Mouse (Mus musculus) c-Kit-positive CD71-positive TER-119-negative erythroid progenitor cells, embryonic 14.5 days (primary cell): ENCODE data around the gene Card19.

Experiments used
- DNase-seq: peaks from one replicate; pipeline ENCODE4 v3.0.0-alpha.2; 2013; ENCODE audit warnings: low read depth

Gene Card19

GRCm38 (mm10) chr13:49171729-49172128, 44.1 kb downstream of the Card19 start:
- DNase-seq, result no peak

GRCm38 (mm10) chr13:49170623-49171022, 45.2 kb downstream of the Card19 start:
- DNase-seq, result no peak

DNA sequence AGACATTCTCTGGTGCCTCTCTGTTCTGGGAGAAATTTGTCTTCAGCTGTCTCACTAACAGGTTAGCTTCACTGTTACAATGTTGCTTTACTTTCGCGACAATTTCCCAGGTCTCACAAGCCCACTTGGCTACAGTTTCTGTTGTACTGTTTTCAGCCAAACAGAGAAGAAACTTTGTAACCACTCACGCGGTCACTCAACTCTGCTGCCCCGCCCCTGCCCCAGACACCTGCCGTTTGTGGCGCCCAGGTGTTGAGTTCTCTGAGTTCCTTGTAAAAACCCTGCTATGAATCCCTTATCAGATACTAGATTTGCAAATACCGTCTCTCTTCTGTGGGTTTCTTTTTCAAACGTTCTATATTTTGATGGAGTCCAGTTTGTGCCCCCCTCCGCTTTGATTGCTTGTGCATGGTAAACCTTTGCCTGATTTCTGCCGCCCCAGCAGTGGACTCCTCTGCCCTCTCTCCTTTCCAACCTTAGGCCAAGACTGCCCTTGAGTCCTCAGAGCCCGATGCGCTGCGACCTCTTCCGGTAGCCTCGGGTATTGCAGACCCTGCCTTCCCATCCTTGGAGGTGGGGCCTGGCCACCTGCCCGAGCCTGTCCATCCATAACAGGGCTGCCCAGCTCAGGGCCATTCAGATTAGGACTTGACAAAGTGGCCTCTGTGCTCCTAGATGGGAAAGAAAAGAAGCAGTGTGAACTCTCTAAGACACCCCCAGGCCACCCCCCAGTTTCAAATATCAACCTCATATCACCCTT, 46.2 kb downstream of the Card19 start:
- DNase-seq, result no peak

GRCm38 (mm10) chr13:49167081-49167480, 48.8 kb downstream of the Card19 start:
- DNase-seq, result no peak

GRCm38 (mm10) chr13:49163645-49164044, 52.2 kb downstream of the Card19 start:
- no peak for DNase-seq

DNA sequence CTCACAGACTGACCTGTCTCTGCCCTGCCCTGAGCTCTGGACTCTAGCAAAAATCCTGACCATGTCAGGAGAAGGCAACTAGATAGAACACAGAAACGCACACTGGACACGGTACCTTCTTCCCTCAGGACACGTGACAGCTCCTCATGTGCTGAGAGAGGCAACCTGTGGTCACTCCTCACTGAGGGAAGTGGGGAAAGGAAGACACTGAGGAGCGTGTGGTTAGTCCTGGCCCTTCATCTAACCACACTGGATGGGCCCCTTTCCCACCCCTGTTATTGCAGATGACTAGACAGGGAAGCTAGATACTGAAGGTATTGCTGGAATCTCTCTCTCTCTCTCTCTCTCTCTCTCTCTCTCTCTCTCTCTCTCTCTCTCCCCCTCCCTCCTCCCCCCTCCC, 53.1 kb downstream of the Card19 start:
- DNase-seq, result no peak

DNA sequence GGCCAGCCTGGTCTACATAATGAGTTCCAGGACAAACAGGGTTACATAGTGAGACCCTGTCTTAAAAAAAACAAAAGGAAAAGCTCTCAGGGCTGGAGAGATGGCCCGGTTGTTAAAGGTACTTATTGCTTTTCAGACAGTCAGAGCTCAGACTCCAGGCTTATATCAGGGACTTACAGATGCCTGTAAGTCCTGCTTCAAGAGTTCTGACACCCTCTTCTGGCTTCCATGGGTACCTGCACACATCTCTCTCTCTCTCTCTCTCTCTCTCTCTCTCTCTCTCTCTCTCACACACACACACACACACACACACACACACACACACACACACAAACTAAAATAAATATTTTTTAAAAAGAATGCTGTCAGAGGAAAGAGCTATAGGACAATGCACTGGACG, 54.6 kb downstream of the Card19 start:
- DNase-seq, result no peak

DNA sequence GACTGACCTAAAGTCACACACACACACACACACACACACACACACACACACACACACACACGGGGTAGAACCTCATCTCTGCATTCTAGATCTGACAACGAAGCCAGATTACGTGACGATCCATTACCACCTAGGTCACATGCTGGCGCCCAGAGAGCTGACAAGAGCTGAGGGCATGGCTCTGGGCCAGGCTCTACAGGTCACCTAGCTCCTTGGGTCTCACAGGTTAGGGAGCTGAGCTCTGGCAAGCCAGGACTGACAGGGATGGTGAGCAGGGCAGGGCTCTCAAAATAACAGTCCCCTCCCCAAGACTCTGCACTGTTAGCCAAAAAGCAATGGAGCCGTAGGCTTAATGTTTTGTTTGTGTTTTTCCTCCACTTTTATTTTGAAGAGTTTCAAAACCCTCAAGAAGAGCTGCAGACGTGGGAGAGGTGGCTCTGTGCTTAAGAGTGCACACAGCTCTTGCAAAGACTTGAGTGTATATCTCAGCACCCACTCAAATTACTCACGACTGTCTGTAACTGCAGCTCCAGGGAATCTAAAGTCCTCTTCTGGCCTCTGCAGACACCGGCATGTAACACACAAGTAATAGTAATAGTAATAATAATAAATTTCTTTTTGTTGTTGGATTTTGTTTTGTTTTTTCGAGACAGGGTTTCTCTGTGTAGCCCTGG, 57.7 kb downstream of the Card19 start:
- DNase-seq, result no peak

- DNase-seq, result no peak
Measured at GRCm38 (mm10) chr13:49156645-49157044, 59.2 kb downstream of the Card19 start.

DNA sequence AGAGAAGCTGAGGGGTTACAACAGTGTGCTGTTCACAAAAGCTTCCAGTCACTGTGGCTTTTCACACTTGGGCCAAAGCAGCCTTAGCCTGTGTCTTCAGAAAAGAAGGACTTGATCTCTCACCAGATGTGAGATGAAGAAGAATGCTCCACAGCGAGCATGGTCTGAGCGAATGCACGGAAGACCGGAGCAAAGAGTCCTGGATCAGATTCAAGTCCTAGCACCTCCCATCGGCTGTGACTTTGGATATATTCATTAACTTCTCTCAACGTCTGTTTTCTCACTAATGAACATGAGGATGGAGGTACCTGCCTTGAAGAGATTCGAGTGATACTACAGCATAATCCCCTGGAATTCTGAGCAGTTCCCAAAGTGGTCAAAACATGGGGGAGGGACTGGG, 61.2 kb downstream of the Card19 start:
- DNase-seq, result no peak

DNA sequence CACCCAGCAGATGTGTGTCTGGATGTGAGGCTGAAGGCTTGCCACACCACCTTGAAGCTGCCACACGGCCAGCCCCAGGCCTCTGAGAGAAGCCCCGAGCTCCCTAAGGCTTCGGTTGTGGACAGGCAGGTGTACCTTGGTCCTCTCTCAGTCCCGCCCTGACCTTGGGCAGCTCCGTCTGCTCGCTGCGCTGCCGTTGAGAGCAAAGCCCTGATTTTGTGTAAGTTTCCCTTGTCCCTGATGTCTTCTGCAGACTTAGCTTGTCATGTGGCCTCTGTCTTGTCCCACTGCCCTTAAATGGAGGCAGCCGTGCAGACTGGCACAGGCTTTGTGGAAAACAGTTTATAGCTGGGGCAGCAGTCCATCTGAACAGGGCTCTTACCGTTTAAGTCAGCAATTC, 61.8 kb downstream of the Card19 start:
- no peak for DNase-seq
